Mouse (Mus musculus): Measurements from ENCODE around the gene Ces1e. TPM values are rescaled to one million over a fixed set of nuclear protein-coding genes. Genes with fewer than 3 reads are reported as not detected.

Gene Ces1e
- polyA plus RNA-seq, 1 experiment = not detected

- Histone ChIP-seq H3K4me1 (ENCODE audit: control insufficient read depth, insufficient read depth, low read length) (no peaks in the 10 kb centered on the region), H3K4me3 (ENCODE audit: insufficient read depth, low read depth, low read length) (no peak within 1 kb of the TSS), H3K27ac (ENCODE audit: insufficient read depth, low read depth, low read length) (no peak within 1 kb of the TSS)
- TF ChIP-seq CTCF (IDR thresholded peaks at IDR 0.05; ENCODE audit: insufficient read depth, low read depth, low read length) = no peak
- no peak for TF ChIP-seq POLR2A (IDR thresholded peaks at IDR 0.05; ENCODE audit: insufficient read depth, low read depth, low read length)
- 82% methylated on average over 8 of the region's 8 CpGs for WGBS
Measured at GRCm38 (mm10) chr8:93197685-93198525, 31.5 kb downstream of the Ces1e start, which contains the start of gene Ces1d. Gene Ces1d (minus strand): TSS chr8:93197838.

- H3K4me1 ChIP-seq (ENCODE audit: control insufficient read depth, insufficient read depth, low read length) = no peaks in the 10 kb centered on the region
- no peak overlapping the region for H3K27ac ChIP-seq (ENCODE audit: insufficient read depth, low read depth, low read length)
- WGBS = 95% methylated on average over 5 of the region's 5 CpGs
- TF ChIP-seq CTCF (IDR thresholded peaks at IDR 0.05; ENCODE audit: insufficient read depth, low read depth, low read length) (no peak), POLR2A (IDR thresholded peaks at IDR 0.05; ENCODE audit: insufficient read depth, low read depth, low read length) (no peak)
- H3K4me3 ChIP-seq (ENCODE audit: insufficient read depth, low read depth, low read length) = no peak overlapping the region
Measured at GRCm38 (mm10) chr8:93196436-93196835, 33.0 kb downstream of the Ces1e start.

- TF ChIP-seq CTCF (IDR thresholded peaks at IDR 0.05; ENCODE audit: insufficient read depth, low read depth, low read length) (no peak), POLR2A (IDR thresholded peaks at IDR 0.05; ENCODE audit: insufficient read depth, low read depth, low read length) (no peak)
Measured at GRCm38 (mm10) chr8:93180581-93181129, 48.8 kb downstream of the Ces1e start.

GRCm38 (mm10) chr8:93176593-93176992, 52.8 kb downstream of the Ces1e start:
- no peak for TF ChIP-seq POLR2A (IDR thresholded peaks at IDR 0.05; ENCODE audit: insufficient read depth, low read depth, low read length)
- WGBS = 33% methylated on average over 1 of the region's 1 CpGs
- H3K27ac ChIP-seq (ENCODE audit: insufficient read depth, low read depth, low read length) = no peak overlapping the region
- no peak overlapping the region for H3K4me3 ChIP-seq (ENCODE audit: insufficient read depth, low read depth, low read length)
- H3K4me1 ChIP-seq (ENCODE audit: control insufficient read depth, insufficient read depth, low read length) = no peaks in the 10 kb centered on the region

More at GRCm38 (mm10) chr8:93180581-93181129, 48.8 kb downstream of the Ces1e start:
- no peak overlapping the region for H3K27ac ChIP-seq (ENCODE audit: insufficient read depth, low read depth, low read length)
- H3K4me1 ChIP-seq (ENCODE audit: control insufficient read depth, insufficient read depth, low read length) = no peaks in the 10 kb centered on the region
- 87% methylated on average over 4 of the region's 4 CpGs for WGBS
- H3K4me3 ChIP-seq (ENCODE audit: insufficient read depth, low read depth, low read length) = no peak overlapping the region

GRCm38 (mm10) chr8:93174554-93174953, 54.9 kb downstream of the Ces1e start:
- H3K27ac ChIP-seq (ENCODE audit: insufficient read depth, low read depth, low read length) = no peak overlapping the region
- TF ChIP-seq POLR2A (IDR thresholded peaks at IDR 0.05; ENCODE audit: insufficient read depth, low read depth, low read length) (no peak), CTCF (IDR thresholded peaks at IDR 0.05; ENCODE audit: insufficient read depth, low read depth, low read length) (no peak)
- WGBS = 93% methylated on average over 2 of the region's 2 CpGs
- H3K4me1 ChIP-seq (ENCODE audit: control insufficient read depth, insufficient read depth, low read length) = no peaks in the 10 kb centered on the region
- H3K4me3 ChIP-seq (ENCODE audit: insufficient read depth, low read depth, low read length) = no peak overlapping the region

DNA sequence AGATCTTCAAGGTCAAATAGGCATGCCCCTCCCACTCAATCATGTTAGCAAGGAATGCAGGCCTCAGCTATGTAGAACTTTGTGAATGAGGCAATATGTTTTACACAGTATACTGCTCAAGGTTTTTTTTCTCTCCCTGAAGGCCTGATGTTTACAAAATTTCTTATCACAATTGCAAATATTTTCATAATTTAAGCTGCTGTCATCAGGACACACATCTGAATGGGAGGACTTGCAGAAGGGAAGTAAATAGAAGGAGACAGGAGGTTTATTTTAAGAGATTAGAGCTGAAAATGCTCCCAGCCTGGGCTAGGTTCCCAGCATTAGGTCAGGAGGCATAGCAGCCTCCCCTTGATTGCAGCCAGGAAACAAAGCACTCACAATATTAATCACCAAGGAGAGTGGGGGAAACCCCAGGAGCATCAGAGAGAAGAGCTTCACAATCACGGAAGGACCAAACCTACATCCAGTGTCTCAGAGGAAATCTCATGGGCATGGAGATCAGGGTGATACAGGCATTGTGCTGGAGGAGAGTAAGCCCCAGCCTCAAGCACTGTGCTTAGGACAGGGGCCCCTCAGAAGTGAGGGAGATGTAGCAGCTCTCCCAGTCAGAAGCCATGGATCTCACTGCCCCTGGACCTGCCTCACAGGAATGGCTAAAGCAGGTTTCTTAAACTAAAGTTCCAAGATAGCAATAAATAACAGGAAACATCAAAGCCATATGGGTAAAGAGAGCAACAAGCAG, 57.4 kb downstream of the Ces1e start:
- Histone ChIP-seq H3K27ac (ENCODE audit: insufficient read depth, low read depth, low read length) (no peak overlapping the region), H3K4me3 (ENCODE audit: insufficient read depth, low read depth, low read length) (no peak overlapping the region), H3K4me1 (ENCODE audit: control insufficient read depth, insufficient read depth, low read length) (no peaks in the 10 kb centered on the region)
- TF ChIP-seq CTCF (IDR thresholded peaks at IDR 0.05; ENCODE audit: insufficient read depth, low read depth, low read length) = no peak
- TF ChIP-seq POLR2A (IDR thresholded peaks at IDR 0.05; ENCODE audit: insufficient read depth, low read depth, low read length) = no peak
- WGBS = 38% methylated on average over 1 of the region's 1 CpGs

GRCm38 (mm10) chr8:93163363-93163762, 66.1 kb downstream of the Ces1e start:
- no peak overlapping the region for H3K4me3 ChIP-seq (ENCODE audit: insufficient read depth, low read depth, low read length)
- WGBS = 90% methylated on average over 1 of the region's 1 CpGs
- TF ChIP-seq POLR2A (IDR thresholded peaks at IDR 0.05; ENCODE audit: insufficient read depth, low read depth, low read length) = no peak
- TF ChIP-seq CTCF (IDR thresholded peaks at IDR 0.05; ENCODE audit: insufficient read depth, low read depth, low read length) = no peak
- H3K27ac ChIP-seq (ENCODE audit: insufficient read depth, low read depth, low read length) = no peak overlapping the region
- no peaks in the 10 kb centered on the region for H3K4me1 ChIP-seq (ENCODE audit: control insufficient read depth, insufficient read depth, low read length)

DNA sequence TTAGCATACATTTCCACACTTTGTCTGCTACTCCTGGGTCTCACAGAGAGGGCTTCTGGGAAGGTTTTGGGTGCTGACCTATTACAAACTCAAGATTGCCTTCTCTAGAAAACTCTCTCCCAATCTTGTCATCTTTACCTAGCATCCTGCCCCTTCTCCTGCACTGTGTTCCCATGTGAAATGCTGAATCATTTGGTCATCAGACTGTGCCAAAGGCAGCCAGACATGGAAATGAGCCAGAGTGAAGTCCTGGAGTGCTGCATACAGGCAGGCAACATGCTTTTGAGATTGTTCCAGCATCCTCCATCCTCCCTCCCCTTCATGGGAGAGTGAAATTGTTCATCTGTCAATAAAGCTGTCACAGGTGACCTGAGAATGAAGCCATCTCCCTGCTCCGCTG, 78.0 kb downstream of the Ces1e start:
- Histone ChIP-seq H3K27ac (ENCODE audit: insufficient read depth, low read depth, low read length) (no peak overlapping the region), H3K4me3 (ENCODE audit: insufficient read depth, low read depth, low read length) (no peak overlapping the region), H3K4me1 (ENCODE audit: control insufficient read depth, insufficient read depth, low read length) (no peaks in the 10 kb centered on the region)
- TF ChIP-seq CTCF (IDR thresholded peaks at IDR 0.05; ENCODE audit: insufficient read depth, low read depth, low read length) = no peak
- no peak for TF ChIP-seq POLR2A (IDR thresholded peaks at IDR 0.05; ENCODE audit: insufficient read depth, low read depth, low read length)
- WGBS = 95% methylated on average over 1 of the region's 1 CpGs

Other genes with a start within 250 kb of the Ces1e start
- not detected in 2 replicates for gene Ces1a, start 181.4 kb downstream of the Ces1e start, polyA plus RNA-seq (2012; ENCODE audit: insufficient read depth, insufficient read length, low replicate concordance, missing spikeins)
- gene Ces1b, start 149.6 kb downstream of the Ces1e start, polyA plus RNA-seq (2012; ENCODE audit: insufficient read depth, insufficient read length, low replicate concordance, missing spikeins) = not detected in 2 replicates
- gene Ces1c, start 98.3 kb downstream of the Ces1e start, polyA plus RNA-seq (2012; ENCODE audit: insufficient read depth, insufficient read length, low replicate concordance, missing spikeins) = not detected in 2 replicates
- not detected in 2 replicates for gene Ces1d, start 31.8 kb downstream of the Ces1e start, polyA plus RNA-seq (2012; ENCODE audit: insufficient read depth, insufficient read length, low replicate concordance, missing spikeins)
- not detected in 2 replicates for gene Ces1f, start 50.1 kb upstream of the Ces1e start, polyA plus RNA-seq (2012; ENCODE audit: insufficient read depth, insufficient read length, low replicate concordance, missing spikeins)
- gene Ces1g, start 107.7 kb upstream of the Ces1e start, polyA plus RNA-seq (2012; ENCODE audit: insufficient read depth, insufficient read length, low replicate concordance, missing spikeins) = not detected in 2 replicates
- not detected in 2 replicates for gene Ces1h, start 150.1 kb upstream of the Ces1e start, polyA plus RNA-seq (2012; ENCODE audit: insufficient read depth, insufficient read length, low replicate concordance, missing spikeins)